Mouse (Mus musculus) intestine, embryonic 14.5 days (tissue): ENCODE measurements around the gene Gm11084. TPM values are rescaled to one million over a fixed set of nuclear protein-coding genes. Genes with fewer than 3 reads are reported as not detected.

ENCODE experiments used
- ATAC-seq: fragments of 200-750 bp; cut with Nextera tagmentation; replicated peaks from 2 replicates; pipeline ENCODE4 v1.8.0; 2017; ENCODE audit warnings: low read depth, moderate number of reproducible peaks, moderate TSS enrichment, moderate library complexity; ENCODE audit not compliant: low FRiP score, low TSS enrichment
- DNase-seq: peaks from one replicate; pipeline ENCODE4 v3.0.0-alpha.2; 2018; ENCODE audit warnings: low spot score
- H3K27ac ChIP-seq: fragments of 300-500 bp; sonication (generic); 2 replicates; pipeline ENCODE4 v1.5.1; 2014; ENCODE audit warnings: low read depth, mild to moderate bottlenecking, control low read depth
- H3K27me3 ChIP-seq: fragments of 300-500 bp; sonication (generic); replicated peaks from 2 replicates; pipeline ENCODE4 v1.6.1; 2014; ENCODE audit warnings: low read length, control low read depth; ENCODE audit not compliant: control insufficient read depth, insufficient read depth
- H3K36me3 ChIP-seq: fragments of 300-500 bp; sonication (generic); 2 replicates; pipeline ENCODE4 v1.6.1; 2014; ENCODE audit warnings: low read length, control low read depth; ENCODE audit not compliant: control insufficient read depth, insufficient read depth
- H3K4me1 ChIP-seq: fragments of 300-500 bp; sonication (generic); replicated peaks from 2 replicates; pipeline ENCODE4 v1.6.1; 2014; ENCODE audit warnings: low read length, control low read depth, mixed read lengths; ENCODE audit not compliant: control insufficient read depth, insufficient read depth
- H3K4me2 ChIP-seq: fragments of 300-500 bp; sonication (generic); 2 replicates; pipeline ENCODE4 v1.6.1; 2014; ENCODE audit warnings: low read length
- H3K4me3 ChIP-seq: fragments of 300-500 bp; sonication (generic); 2 replicates; pipeline ENCODE4 v1.5.1; 2014; ENCODE audit warnings: low read depth, low read length, control low read depth, mixed read lengths
- H3K9ac ChIP-seq: fragments of 300-500 bp; sonication (generic); 2 replicates; pipeline ENCODE4 v1.6.1; 2014; ENCODE audit warnings: mild to moderate bottlenecking, low read length
- H3K9me3 ChIP-seq: fragments of 300-500 bp; sonication (generic); 2 replicates; pipeline ENCODE4 v1.6.1; 2016; ENCODE audit warnings: low read length, control low read depth; ENCODE audit not compliant: control insufficient read depth
- WGBS: fragments of 180-500 bp; shearing (Covaris S2); extraction: QIAGEN DNeasy Blood & Tissue Kit; methylation state at CpG from one replicate; pipeline ENCODE4 v1.1.7; 2014; 5-methylcytosine and 5-hydroxymethylcytosine counted together
- polyA plus RNA-seq: library from polyadenylated mRNA; unstranded; fragments of >200 nt; fragmentation: Nextera tagmentation; extraction: Ambion mirVana; gene quantifications from 2 replicates; pipeline ENCODE4 v1.2.1, GENCODE M21; 2014

Gene Gm11084
- polyA plus RNA-seq, 1 experiment from 2014 or later, result not detected

DNA sequence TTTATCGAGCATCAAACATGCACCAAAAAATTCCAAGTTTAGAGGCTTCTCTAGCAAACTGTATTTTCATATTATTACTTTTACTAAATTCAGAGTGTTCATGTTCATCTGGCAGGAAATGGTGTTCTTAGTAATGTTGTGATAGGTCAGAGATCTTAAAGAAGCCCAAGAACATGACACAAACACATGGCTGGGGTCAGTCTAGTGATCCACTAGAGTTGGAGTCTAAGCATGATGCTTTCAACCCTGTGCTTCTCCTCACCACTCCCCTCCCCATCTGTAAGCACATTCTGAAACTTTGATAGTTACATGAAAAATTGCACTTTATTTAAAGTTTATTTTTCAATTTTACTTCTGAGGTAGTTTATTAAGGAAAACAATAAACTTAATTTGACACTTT, 9.2 kb downstream of the Gm11084 start:
- no peaks in the 10 kb centered on the region for H3K9me3 ChIP-seq
- H3K9ac ChIP-seq, result 0 out of 2 replicates have a peak overlapping the region, but pooled peaks have one; percentile 1
- DNase-seq (no peak), ATAC-seq (no peak)
- H3K4me3 ChIP-seq, result peak overlapping the region; percentile 31; the same call in 1 of the 2 replicates
- 69% methylated on average over 1 of the region's 1 CpGs for WGBS
- 0 out of 2 replicates have a peak, but pooled peaks cover 8% of the 10 kb centered on the region for H3K36me3 ChIP-seq
- H3K27ac ChIP-seq, result no peak overlapping the region
- no peaks in the 10 kb centered on the region for H3K27me3 ChIP-seq
- peak overlapping the region; percentile 55 for H3K4me2 ChIP-seq
- peaks cover 17% of the 10 kb centered on the region for H3K4me1 ChIP-seq

DNA sequence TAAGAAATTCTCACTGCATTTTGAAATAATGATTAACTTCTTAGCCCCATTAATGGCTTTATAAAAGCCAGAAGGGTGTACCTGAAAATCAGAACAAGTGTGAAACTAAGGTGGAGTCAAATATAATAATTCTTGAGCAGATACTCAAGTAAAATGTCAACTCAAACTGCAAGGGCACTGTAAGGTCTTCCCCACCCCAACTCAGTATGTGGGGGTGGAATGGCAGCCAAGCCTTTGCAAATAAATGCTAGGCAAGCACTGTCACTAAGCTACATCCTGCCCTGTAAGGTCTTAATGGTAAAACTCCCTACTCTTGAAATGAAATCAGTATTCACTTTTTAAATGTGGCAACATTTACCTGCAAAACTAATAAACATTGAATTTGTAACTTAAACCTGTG, 10.5 kb downstream of the Gm11084 start:
- DNase-seq (no peak), ATAC-seq (no peak)
- Histone ChIP-seq H3K36me3 (peaks cover 18% of the 10 kb centered on the region), H3K9me3 (no peaks in the 10 kb centered on the region), H3K27ac (no peak overlapping the region), H3K27me3 (no peaks in the 10 kb centered on the region), H3K9ac (no peak overlapping the region), H3K4me2 (no peak overlapping the region; the same call in 1 of the 2 replicates), H3K4me1 (peaks cover 17% of the 10 kb centered on the region), H3K4me3 (no peak overlapping the region)

- DNase-seq (no peak), ATAC-seq (no peak)
- H3K27me3 ChIP-seq, result no peaks in the 10 kb centered on the region
- peaks cover 8% of the 10 kb centered on the region for H3K4me1 ChIP-seq
- H3K4me3 ChIP-seq, result no peak overlapping the region
- WGBS, result 90% methylated on average over 6 of the region's 6 CpGs
- peaks cover 54% of the 10 kb centered on the region for H3K36me3 ChIP-seq
- no peak overlapping the region for H3K9ac ChIP-seq
- H3K4me2 ChIP-seq, result no peak overlapping the region
- H3K27ac ChIP-seq, result no peak overlapping the region
- H3K9me3 ChIP-seq, result no peaks in the 10 kb centered on the region
These were observed 15.7 kb downstream of the Gm11084 start for GRCm38 (mm10) chr2:72970831-72971230.

DNA sequence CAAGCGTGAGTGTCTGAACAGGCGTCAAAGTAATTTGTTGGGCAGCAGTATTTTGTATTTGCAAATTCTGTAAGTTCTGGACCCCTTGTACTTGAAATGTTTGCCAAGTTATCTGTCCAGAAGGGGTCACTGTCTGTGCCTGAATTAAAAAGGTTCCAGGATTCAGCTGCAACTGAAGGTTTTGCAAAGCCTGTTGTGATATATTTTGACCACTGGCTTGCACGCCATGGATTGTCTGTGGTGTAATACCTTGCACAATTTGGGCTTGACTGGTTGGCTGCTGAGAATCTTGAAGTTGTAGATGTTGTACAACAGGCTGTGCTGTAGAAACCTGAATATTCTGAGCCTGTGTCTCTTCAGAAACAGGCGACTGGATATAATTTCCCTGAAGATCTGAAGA, 16.2 kb downstream of the Gm11084 start:
- ATAC-seq, result no peak
- 92% methylated on average over 4 of the region's 4 CpGs for WGBS
- DNase-seq, result no peak
- no peak overlapping the region for H3K27ac ChIP-seq
- H3K9ac ChIP-seq, result no peak overlapping the region
- no peak overlapping the region for H3K4me2 ChIP-seq
- H3K36me3 ChIP-seq, result peaks cover 49% of the 10 kb centered on the region
- no peaks in the 10 kb centered on the region for H3K9me3 ChIP-seq
- H3K4me1 ChIP-seq, result peaks cover 6% of the 10 kb centered on the region; the same call in 1 of the 2 replicates
- H3K27me3 ChIP-seq, result no peaks in the 10 kb centered on the region
- no peak overlapping the region for H3K4me3 ChIP-seq

GRCm38 (mm10) chr2:72968536-72968935, 18.0 kb downstream of the Gm11084 start:
- Histone ChIP-seq H3K27ac (no peak overlapping the region), H3K9me3 (no peaks in the 10 kb centered on the region), H3K4me3 (no peak overlapping the region), H3K9ac (no peak overlapping the region), H3K4me2 (no peak overlapping the region), H3K36me3 (peaks cover 55% of the 10 kb centered on the region), H3K4me1 (no peaks in the 10 kb centered on the region), H3K27me3 (no peaks in the 10 kb centered on the region)
- ATAC-seq, result no peak
- DNase-seq, result no peak
- 92% methylated on average over 1 of the region's 1 CpGs for WGBS

DNA sequence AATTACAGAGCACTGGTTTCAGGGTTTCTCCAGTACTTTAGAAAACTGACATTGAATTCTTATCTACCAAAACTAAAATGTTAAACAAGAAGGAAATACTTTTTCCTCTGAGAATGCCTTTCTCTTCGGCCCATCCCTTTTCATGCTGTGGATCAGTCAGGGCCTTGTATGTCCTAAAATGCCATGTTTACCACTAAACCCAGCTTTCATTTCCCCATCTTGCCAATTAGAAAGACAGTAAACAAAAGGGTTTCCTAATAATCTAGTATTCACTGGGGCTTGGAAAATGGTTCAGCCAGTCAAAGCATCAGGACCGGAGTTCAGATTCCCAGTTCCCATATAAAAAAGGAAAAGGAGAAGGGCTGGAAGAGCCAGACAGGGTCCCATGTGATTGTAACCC, 21.1 kb downstream of the Gm11084 start:
- H3K4me3 ChIP-seq, result no peak overlapping the region
- 86% methylated on average over 2 of the region's 2 CpGs for WGBS

GRCm38 (mm10) chr2:72956415-72956814, 30.1 kb downstream of the Gm11084 start:
- WGBS, result 93% methylated on average over 3 of the region's 3 CpGs
- ATAC-seq (no peak), DNase-seq (no peak)
- H3K4me3 ChIP-seq, result no peak overlapping the region
- peaks cover 52% of the 10 kb centered on the region for H3K36me3 ChIP-seq
- H3K27ac ChIP-seq, result no peak overlapping the region
- no peaks in the 10 kb centered on the region for H3K9me3 ChIP-seq
- H3K27me3 ChIP-seq, result no peaks in the 10 kb centered on the region
- H3K4me2 ChIP-seq, result no peak overlapping the region
- no peaks in the 10 kb centered on the region for H3K4me1 ChIP-seq
- H3K9ac ChIP-seq, result no peak overlapping the region

More for the DNA sequence above, 21.1 kb downstream of the Gm11084 start:
- ATAC-seq, result no peak
- no peak overlapping the region for H3K27ac ChIP-seq
- H3K4me1 ChIP-seq, result no peaks in the 10 kb centered on the region
- H3K9me3 ChIP-seq, result no peaks in the 10 kb centered on the region
- H3K9ac ChIP-seq, result no peak overlapping the region
- H3K36me3 ChIP-seq, result peaks cover 58% of the 10 kb centered on the region
- H3K27me3 ChIP-seq, result no peaks in the 10 kb centered on the region
- no peak for DNase-seq
- H3K4me2 ChIP-seq, result no peak overlapping the region

- no peaks in the 10 kb centered on the region for H3K4me1 ChIP-seq
- H3K4me2 ChIP-seq, result no peak overlapping the region
- no peaks in the 10 kb centered on the region for H3K9me3 ChIP-seq
- no peaks in the 10 kb centered on the region for H3K27me3 ChIP-seq
- ATAC-seq, result no peak
- WGBS, result 93% methylated on average over 3 of the region's 3 CpGs
- no peak overlapping the region for H3K9ac ChIP-seq
- no peak overlapping the region for H3K4me3 ChIP-seq
- no peak overlapping the region for H3K27ac ChIP-seq
- DNase-seq, result no peak
- H3K36me3 ChIP-seq, result peaks cover 29% of the 10 kb centered on the region
These were observed 33.5 kb downstream of the Gm11084 start for GRCm38 (mm10) chr2:72952979-72953378.

DNA sequence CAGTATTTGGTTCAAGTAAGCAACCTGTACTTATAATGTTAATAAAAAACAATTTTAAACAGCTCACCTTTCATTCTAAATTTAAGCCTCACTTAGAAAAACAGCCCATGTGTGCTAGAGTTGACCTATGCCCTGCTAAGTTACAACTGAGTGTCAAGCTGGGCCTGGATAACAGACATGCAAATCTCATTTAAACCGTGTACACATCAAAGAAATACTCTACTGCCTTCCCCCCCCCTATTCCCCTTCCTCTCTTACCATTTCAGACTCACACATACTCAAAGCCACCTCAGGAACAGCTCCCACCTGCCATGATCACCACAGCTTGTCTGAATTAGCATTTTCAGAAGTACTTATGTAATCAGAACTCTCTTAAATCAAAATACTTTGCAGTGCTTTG, 50.6 kb downstream of the Gm11084 start:
- Histone ChIP-seq H3K4me2 (no peak overlapping the region), H3K36me3 (peaks cover 44% of the 10 kb centered on the region), H3K4me3 (no peak overlapping the region), H3K4me1 (no peaks in the 10 kb centered on the region), H3K9me3 (no peaks in the 10 kb centered on the region), H3K27me3 (no peaks in the 10 kb centered on the region), H3K9ac (no peak overlapping the region), H3K27ac (no peak overlapping the region)
- DNase-seq, result no peak
- no peak for ATAC-seq
- 16% methylated on average over 1 of the region's 1 CpGs for whole genome bisulfite sequencing
